In the genomic region with DNA sequence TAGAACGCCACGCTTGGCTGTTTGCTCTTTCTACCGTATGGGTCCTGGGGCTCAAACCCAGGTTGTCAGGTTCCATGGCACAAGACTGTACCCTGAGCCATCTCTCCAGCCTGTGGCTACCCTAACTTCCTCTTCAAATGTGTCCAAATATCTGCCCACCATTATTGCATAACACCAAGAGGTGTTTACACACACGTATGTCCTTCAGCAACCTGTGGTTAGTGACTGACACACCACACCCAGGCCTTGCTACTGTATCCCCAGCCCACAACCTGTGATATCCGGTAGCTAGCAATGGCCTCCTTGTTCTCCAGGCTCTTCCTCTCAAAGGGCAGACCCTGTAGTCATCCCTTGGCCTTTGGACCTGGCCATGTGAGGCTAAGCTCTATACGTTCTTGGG, we compare ENCODE assay signal across 25 mouse cellular contexts. TPM values are rescaled to one million over a fixed set of nuclear protein-coding genes. Genes with fewer than 3 reads are reported as not detected.
DNase-seq lines count a peak whose midpoint lies in the region; ATAC-seq and TF ChIP-seq lines count a peak whose summit lies in the region.
"Had no signal": no experiment of that assay in that cellular context is flagged by ENCODE, and none has a peak within 500 bp of the region (broad histone marks: within the 10 kb centered on the region; RNA-seq: fewer than 3 reads in every experiment).

No protein-coding gene starts in this region.

- H3K36me3 ChIP-seq in liver, embryonic 15.5 days (replicated peaks) = no peaks in the 10 kb centered on the region
- H3K36me3 ChIP-seq in liver, embryonic 11.5 days (ENCODE audit: control insufficient read depth, insufficient read depth, low read length) = no peaks in the 10 kb centered on the region
- H3K36me3 ChIP-seq in liver, postnatal 0 days (replicated peaks; ENCODE audit: insufficient read depth, low read length) = no peaks in the 10 kb centered on the region
- no peaks in the 10 kb centered on the region for H3K36me3 ChIP-seq in small intestine, adult 2 months (ENCODE audit: control insufficient read depth, insufficient read depth, low read length)
- no peaks in the 10 kb centered on the region for H3K36me3 ChIP-seq in hindbrain, postnatal 0 days (ENCODE audit: insufficient read depth, low read length)
- H3K36me3 ChIP-seq: embryonic facial prominence, embryonic 12.5 days; neural tube, embryonic 13.5 days had no signal

- H3K9me3 ChIP-seq in liver, embryonic 15.5 days (replicated peaks) = no peaks in the 10 kb centered on the region
- H3K9me3 ChIP-seq in liver, embryonic 11.5 days (ENCODE audit: control insufficient read depth, low read length) = no peaks in the 10 kb centered on the region
- no peaks in the 10 kb centered on the region for H3K9me3 ChIP-seq in liver, postnatal 0 days (ENCODE audit: low read length)
- no peaks in the 10 kb centered on the region for H3K9me3 ChIP-seq in hindbrain, postnatal 0 days (ENCODE audit: low read length)
- H3K9me3 ChIP-seq: embryonic facial prominence, embryonic 12.5 days; neural tube, embryonic 13.5 days had no signal

- ATAC-seq in liver, embryonic 15.5 days (ENCODE audit: insufficient read depth) = peak; percentile 24; the same call in 1 of the 2 replicates
- no peak for ATAC-seq in liver, embryonic 11.5 days (replicated peaks; ENCODE audit: low FRiP score)
- ATAC-seq in liver, postnatal 0 days = peak; percentile 56
- no peak for ATAC-seq in hindbrain, postnatal 0 days
- ATAC-seq: forebrain, embryonic 16.5 days; midbrain, embryonic 16.5 days had no signal

- WGBS in liver, embryonic 15.5 days (ENCODE audit: insufficient replicate concordance) = 56% methylated on average over 6 of the region's 6 CpGs
- 77% methylated on average over 6 of the region's 6 CpGs for WGBS in liver, embryonic 11.5 days
- 36% methylated on average over 6 of the region's 6 CpGs for WGBS in bone marrow, adult 2 months
- 54% methylated on average over 6 of the region's 6 CpGs for WGBS in liver, postnatal 0 days (ENCODE audit: insufficient replicate concordance)
- WGBS in small intestine, adult 2 months = 77% methylated on average over 6 of the region's 6 CpGs
- WGBS in hindbrain, postnatal 0 days = 92% methylated on average over 6 of the region's 6 CpGs

- no peak for TF ChIP-seq CTCF in bone marrow, adult 2 months (IDR thresholded peaks at IDR 0.05; ENCODE audit: control insufficient read depth, insufficient read depth, low read length)
- no peak for TF ChIP-seq CTCF in liver, postnatal 0 days (IDR thresholded peaks at IDR 0.05; ENCODE audit: low read depth)
- TF ChIP-seq CTCF in small intestine, adult 2 months (IDR thresholded peaks at IDR 0.05; ENCODE audit: extremely low read depth, insufficient read length, insufficient replicate concordance, low read depth, low read length) = no peak
- no peak for TF ChIP-seq CTCF in hindbrain, postnatal 0 days (IDR thresholded peaks at IDR 0.05; ENCODE audit: low read depth)

- no peak overlapping the region for H3K27ac ChIP-seq in liver, embryonic 15.5 days (replicated peaks)
- H3K27ac ChIP-seq in liver, embryonic 11.5 days (ENCODE audit: low read depth, low read length) = no peak overlapping the region
- peak overlapping the region; percentile 89 for H3K27ac ChIP-seq in bone marrow, adult 2 months (ENCODE audit: control insufficient read depth, insufficient read depth, low read depth, low read length, poor library complexity)
- H3K27ac ChIP-seq in liver, postnatal 0 days (ENCODE audit: low read depth) = peak overlapping the region; percentile 82
- H3K27ac ChIP-seq in small intestine, adult 2 months (ENCODE audit: insufficient read depth, low read depth, low read length) = peak overlapping the region; percentile 63; the same call in 1 of the 2 replicates
- no peak overlapping the region for H3K27ac ChIP-seq in hindbrain, postnatal 0 days
- H3K27ac ChIP-seq: embryonic facial prominence, embryonic 12.5 days; gastrocnemius, adult 2 months; kidney, postnatal 0 days; layer of hippocampus, adult 2 months; liver, embryonic 14.5 days; neural tube, embryonic 13.5 days had no signal

- H3K4me1 ChIP-seq in liver, embryonic 15.5 days (replicated peaks) = peaks cover 9% of the 10 kb centered on the region; the same call in 1 of the 2 replicates
- H3K4me1 ChIP-seq in liver, embryonic 11.5 days (replicated peaks; ENCODE audit: control insufficient read depth, insufficient read depth, low read length) = no peaks in the 10 kb centered on the region; the same call in 1 of the 2 replicates
- H3K4me1 ChIP-seq in bone marrow, adult 2 months (ENCODE audit: control insufficient read depth, insufficient read depth, low read length) = peaks cover 7% of the 10 kb centered on the region; the same call in 1 of the 2 replicates
- peaks cover 22% of the 10 kb centered on the region for H3K4me1 ChIP-seq in liver, postnatal 0 days (ENCODE audit: insufficient read depth)
- H3K4me1 ChIP-seq in small intestine, adult 2 months (ENCODE audit: control insufficient read depth, insufficient read depth, insufficient read length, low read length) = peaks cover 51% of the 10 kb centered on the region
- H3K4me1 ChIP-seq in hindbrain, postnatal 0 days (ENCODE audit: insufficient read depth, low read length) = no peaks in the 10 kb centered on the region
- H3K4me1 ChIP-seq: embryonic facial prominence, embryonic 12.5 days; neural tube, embryonic 13.5 days had no signal

- H3K9ac ChIP-seq in liver, embryonic 15.5 days = no peak overlapping the region
- H3K9ac ChIP-seq in liver, embryonic 11.5 days (ENCODE audit: low read depth, low read length) = no peak overlapping the region
- no peak overlapping the region for H3K9ac ChIP-seq in liver, postnatal 0 days (replicated peaks)
- no peak overlapping the region for H3K9ac ChIP-seq in hindbrain, postnatal 0 days (replicated peaks; ENCODE audit: low read length)
- H3K9ac ChIP-seq: embryonic facial prominence, embryonic 12.5 days; liver, embryonic 14.5 days; neural tube, embryonic 13.5 days had no signal

- H3K4me3 ChIP-seq in liver, embryonic 15.5 days (replicated peaks) = no peak overlapping the region
- no peak overlapping the region for H3K4me3 ChIP-seq in liver, embryonic 11.5 days (ENCODE audit: low read depth, low read length)
- H3K4me3 ChIP-seq in bone marrow, adult 2 months (replicated peaks; ENCODE audit: control insufficient read depth, low read depth, low read length) = peak overlapping the region; percentile 27
- no peak overlapping the region for H3K4me3 ChIP-seq in liver, postnatal 0 days (ENCODE audit: low read depth, low read length)
- no peak overlapping the region for H3K4me3 ChIP-seq in small intestine, adult 2 months (ENCODE audit: low read depth, low read length)
- H3K4me3 ChIP-seq in hindbrain, postnatal 0 days (ENCODE audit: low read length) = no peak overlapping the region
- H3K4me3 ChIP-seq: embryonic facial prominence, embryonic 12.5 days; gastrocnemius, adult 2 months; layer of hippocampus, adult 2 months; neural tube, embryonic 13.5 days had no signal

- DNase-seq in liver, embryonic 11.5 days (ENCODE audit: low spot score) = no peak
- no peak for DNase-seq in liver, postnatal 0 days
- no peak for DNase-seq in hindbrain, postnatal 0 days (ENCODE audit: low spot score)
- no peak for DNase-seq in cerebellum, postnatal 36 days
- DNase-seq in cerebellum, adult 11-12 months = no peak
- DNase-seq: adrenal gland, postnatal 10 days; cerebellum, adult 2 months; gastrocnemius, adult 2 months; heart, adult 11 months; heart, postnatal 4 days; left cerebral cortex, postnatal 4 days; right cerebral cortex, postnatal 25 days; thymus, adult 18-20 months had no signal

- no peak overlapping the region for H3K4me2 ChIP-seq in liver, embryonic 15.5 days
- H3K4me2 ChIP-seq in liver, embryonic 11.5 days = no peak overlapping the region
- H3K4me2 ChIP-seq in liver, postnatal 0 days (ENCODE audit: low read depth, low read length) = no peak overlapping the region
- H3K4me2 ChIP-seq in hindbrain, postnatal 0 days (ENCODE audit: low read depth, low read length) = no peak overlapping the region
- H3K4me2 ChIP-seq: embryonic facial prominence, embryonic 12.5 days; neural tube, embryonic 13.5 days had no signal

- TF ChIP-seq EP300 in liver, postnatal 0 days (IDR thresholded peaks at IDR 0.05; ENCODE audit: low read depth) = peak; percentile 71

- TF ChIP-seq POLR2A in bone marrow, adult 2 months (IDR thresholded peaks at IDR 0.05; ENCODE audit: borderline replicate concordance, control insufficient read depth, low read depth, low read length) = no peak
- TF ChIP-seq POLR2A in small intestine, adult 2 months (IDR thresholded peaks at IDR 0.05; ENCODE audit: low read depth, low read length) = no peak

- H3K27me3 ChIP-seq in liver, embryonic 15.5 days = no peaks in the 10 kb centered on the region
- no peaks in the 10 kb centered on the region; the same call in 1 of the 2 replicates for H3K27me3 ChIP-seq in liver, embryonic 11.5 days (replicated peaks; ENCODE audit: control insufficient read depth, insufficient read depth, low read length)
- no peaks in the 10 kb centered on the region for H3K27me3 ChIP-seq in liver, postnatal 0 days (ENCODE audit: insufficient read depth, low read length)
- H3K27me3 ChIP-seq in small intestine, adult 2 months (ENCODE audit: control insufficient read depth, insufficient read depth, low read length) = no peaks in the 10 kb centered on the region
- no peaks in the 10 kb centered on the region for H3K27me3 ChIP-seq in hindbrain, postnatal 0 days (ENCODE audit: insufficient read depth, low read length)
- H3K27me3 ChIP-seq: embryonic facial prominence, embryonic 12.5 days; neural tube, embryonic 13.5 days had no signal

RNA-seq across cellular contexts. Expression of a gene that starts 18.7 kb away (rescaled TPM):
- polyA plus RNA-seq in liver, embryonic 15.5 days (2015; fragmentation: Nextera tagmentation; extraction: Ambion mirVana) = 2.0 and 2.9 TPM in 2 replicates
- 0.19 and 0.36 TPM in 2 replicates for polyA plus RNA-seq in liver, embryonic 11.5 days (2014; fragmentation: Nextera tagmentation; extraction: Ambion mirVana)
- 7.6 and 19.6 TPM in 2 replicates for polyA plus RNA-seq in bone marrow, adult 2 months (2011; ENCODE audit: insufficient read depth, insufficient read length, low replicate concordance, missing spikeins)
- polyA plus RNA-seq in liver, postnatal 0 days (2015; fragmentation: Nextera tagmentation; extraction: Ambion mirVana) = 7.3 and 8.6 TPM in 2 replicates
- 0.20 and 0.23 TPM in 2 replicates for polyA plus RNA-seq in small intestine, adult 2 months (2012; rRNA removed)
- total RNA-seq in hindbrain, postnatal 0 days (2014; rRNA removed) = 0.22 and 0.73 TPM in 2 replicates
- 0.99 and 1.0 TPM in 2 replicates for polyA plus RNA-seq in hindbrain, postnatal 0 days (2015; fragmentation: Nextera tagmentation; extraction: Ambion mirVana)
- total RNA-seq: gastrocnemius, adult 2 months; megakaryocyte-erythroid progenitor cell, adult 5-6 weeks had no signal
- polyA plus RNA-seq: heart, embryonic 14.5 days had no signal

RNA-seq across cellular contexts. Expression of a gene that starts 59.7 kb away (rescaled TPM):
- 48.8 and 58.0 TPM in 2 replicates for polyA plus RNA-seq in liver, embryonic 15.5 days (2015; fragmentation: Nextera tagmentation; extraction: Ambion mirVana)
- polyA plus RNA-seq in liver, embryonic 11.5 days (2014; fragmentation: Nextera tagmentation; extraction: Ambion mirVana) = 11.5 and 13.4 TPM in 2 replicates
- 49.6 and 56.2 TPM in 2 replicates for polyA plus RNA-seq in bone marrow, adult 2 months (2011; ENCODE audit: insufficient read depth, insufficient read length, low replicate concordance, missing spikeins)
- 19.1 and 22.0 TPM in 2 replicates for polyA plus RNA-seq in liver, postnatal 0 days (2015; fragmentation: Nextera tagmentation; extraction: Ambion mirVana)
- 87.2 and 413 TPM in 2 replicates for polyA plus RNA-seq in small intestine, adult 2 months (2012; rRNA removed)
- total RNA-seq in hindbrain, postnatal 0 days (2014; rRNA removed) = 12.2 and 12.8 TPM in 2 replicates
- 12.0 TPM in 2 replicates for polyA plus RNA-seq in hindbrain, postnatal 0 days (2015; fragmentation: Nextera tagmentation; extraction: Ambion mirVana)

Comparison
In these comparisons a context has a peak if more than half of its experiments do, and no peak if none do; other contexts are left out.
1. ATAC-seq: peak in liver, embryonic 15.5 days (single experiment) and liver, postnatal 0 days (single experiment); none in liver, embryonic 11.5 days (single experiment) and hindbrain, postnatal 0 days (single experiment).
2. H3K27ac ChIP-seq: peak in bone marrow, adult 2 months (single experiment), liver, postnatal 0 days (single experiment) and small intestine, adult 2 months (single experiment); none in liver, embryonic 15.5 days (single experiment), liver, embryonic 11.5 days (single experiment) and hindbrain, postnatal 0 days (single experiment).